Mouse (Mus musculus): ENCODE measurements around the gene Slc2a1.

DNA sequence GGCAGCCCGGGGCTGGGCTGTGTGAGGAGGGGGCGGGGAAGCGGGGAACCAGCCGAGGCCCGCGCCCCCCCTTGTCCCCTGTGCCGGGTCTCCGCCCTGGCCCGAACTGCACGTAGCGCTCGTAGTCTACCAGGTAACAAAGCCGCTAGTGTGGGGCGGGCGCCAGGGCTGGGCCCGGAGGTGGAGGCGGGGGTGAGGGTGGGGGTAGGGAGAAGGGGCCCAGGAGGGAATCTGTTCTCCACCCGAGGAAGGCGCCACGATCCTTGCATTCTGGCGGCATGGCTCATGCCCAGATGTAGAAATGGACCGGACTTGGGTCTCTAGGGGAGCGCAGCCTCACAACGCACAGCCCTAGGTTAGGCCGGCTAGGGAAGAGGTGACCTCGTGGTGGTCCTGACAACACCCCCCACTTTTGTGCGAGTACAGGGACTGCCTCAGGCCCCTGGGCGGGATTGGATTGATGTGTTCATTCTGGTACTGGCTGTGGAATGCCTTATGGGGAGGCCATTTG is 35.5 kb upstream of the Slc2a1 start:
- TF ChIP-seq CTCF (IDR thresholded peaks at IDR 0.05; ENCODE audit: low read depth, low read length), result no peak
- no peak for TF ChIP-seq POLR2A (IDR thresholded peaks at IDR 0.05; ENCODE audit: extremely low read depth, insufficient read depth, low read length)

Measured in liver, adult 2 months (tissue).